Mouse (Mus musculus) yolk sac, embryonic 10.5 days (tissue): ENCODE measurements around the gene Chchd3.
A peak's percentile ranks its signal among the peaks of the same experiment; 100 is the strongest.

Experiments
- DNase-seq: peaks from one replicate; pipeline ENCODE4 v3.0.0-alpha.2; 2017; ENCODE audit warnings: low spot score

Gene Chchd3

DNA sequence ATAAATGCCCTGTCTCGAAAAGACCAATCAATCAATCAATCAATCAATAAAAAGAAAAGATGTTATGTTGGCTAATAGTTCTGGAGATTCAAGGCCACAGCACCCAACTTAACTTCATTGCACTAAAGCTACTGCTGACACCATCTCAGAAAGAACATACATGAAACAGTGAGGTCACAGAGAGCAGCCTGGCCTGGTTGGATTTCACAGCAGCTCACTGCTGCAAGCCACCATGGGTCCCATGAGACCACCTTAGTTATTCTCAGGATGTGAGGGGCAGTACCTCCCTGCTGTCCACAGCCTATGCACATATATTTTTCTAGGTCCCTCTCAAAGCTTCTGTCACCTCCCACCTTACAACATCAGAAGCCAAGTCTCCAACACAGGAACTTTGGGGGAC lies 57.1 kb downstream of the Chchd3 start:
- no peak for DNase-seq

- peak; percentile 17 for DNase-seq
These were observed 58.8 kb downstream of the Chchd3 start for GRCm38 (mm10) chr6:33001271-33001670.

GRCm38 (mm10) chr6:32996597-32996996 lies 63.5 kb downstream of the Chchd3 start:
- DNase-seq = no peak

GRCm38 (mm10) chr6:32993847-32994246 lies 66.2 kb downstream of the Chchd3 start:
- no peak for DNase-seq

- DNase-seq = peak; percentile 16
These were observed 69.9 kb downstream of the Chchd3 start for GRCm38 (mm10) chr6:32990061-32990633.

DNA sequence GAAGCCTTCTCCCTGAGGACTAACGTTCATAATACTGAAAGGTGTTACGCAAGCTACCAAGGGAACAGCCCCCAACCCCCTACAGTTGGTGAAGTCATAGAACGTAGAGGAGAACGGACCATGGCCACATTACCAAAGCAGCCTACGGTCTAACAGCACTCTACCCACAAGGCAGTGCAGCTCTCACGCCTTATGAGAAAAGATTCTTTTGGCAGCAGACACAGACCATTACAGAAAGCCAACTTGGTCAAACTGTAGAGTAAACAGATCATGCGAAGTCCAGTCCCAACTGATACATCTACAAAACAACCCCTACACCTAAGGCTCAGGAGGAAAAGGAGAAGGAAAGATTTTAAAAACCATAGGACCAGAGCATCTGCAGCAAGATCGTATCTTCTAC lies 71.5 kb downstream of the Chchd3 start:
- no peak for DNase-seq

GRCm38 (mm10) chr6:32983876-32984275 lies 76.2 kb downstream of the Chchd3 start:
- no peak for DNase-seq

GRCm38 (mm10) chr6:32981253-32981652 lies 78.8 kb downstream of the Chchd3 start:
- no peak for DNase-seq

DNA sequence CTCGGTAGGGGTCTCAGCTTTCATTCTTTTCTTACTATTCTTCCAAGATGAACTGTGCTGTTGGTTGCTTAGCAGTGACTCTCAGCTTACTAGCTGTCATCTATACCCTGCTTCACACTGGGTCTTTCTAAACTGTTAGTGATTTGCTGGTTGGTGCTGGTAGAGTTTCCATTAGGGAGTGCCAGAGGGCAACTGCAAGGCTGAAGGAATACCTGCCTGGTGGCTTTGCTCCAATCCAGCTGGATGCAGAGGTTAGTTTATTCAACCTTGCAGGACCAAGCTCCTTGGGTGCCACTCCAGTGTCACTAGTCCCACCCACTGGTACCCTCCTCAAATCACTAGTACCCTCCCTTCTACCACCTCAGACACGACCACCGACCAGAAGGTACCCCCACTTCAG lies 81.2 kb downstream of the Chchd3 start:
- no peak for DNase-seq

- no peak for DNase-seq
These were observed 88.1 kb downstream of the Chchd3 start for GRCm38 (mm10) chr6:32971926-32972325.

- no peak for DNase-seq
These were observed 91.1 kb downstream of the Chchd3 start for GRCm38 (mm10) chr6:32968971-32969370.

DNA sequence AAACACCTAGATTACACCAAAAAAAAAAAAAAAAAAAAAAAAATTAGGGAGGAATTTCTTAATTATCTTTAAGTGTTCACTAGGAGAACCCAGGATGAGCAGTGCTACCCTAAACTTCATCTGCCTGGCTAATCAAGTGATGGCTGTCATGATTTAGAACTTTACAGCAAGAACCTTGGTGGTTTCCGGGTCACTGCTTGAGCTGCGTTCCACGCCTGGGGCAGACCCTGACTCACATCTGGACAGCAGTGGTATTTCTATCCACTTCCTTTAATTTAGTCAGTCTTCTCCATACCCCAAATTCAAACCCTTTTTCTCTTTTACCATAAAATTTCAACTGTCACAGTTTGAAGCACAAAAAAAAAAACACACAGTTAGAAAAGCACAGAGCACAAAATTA lies 98.0 kb downstream of the Chchd3 start:
- no peak for DNase-seq

DNA sequence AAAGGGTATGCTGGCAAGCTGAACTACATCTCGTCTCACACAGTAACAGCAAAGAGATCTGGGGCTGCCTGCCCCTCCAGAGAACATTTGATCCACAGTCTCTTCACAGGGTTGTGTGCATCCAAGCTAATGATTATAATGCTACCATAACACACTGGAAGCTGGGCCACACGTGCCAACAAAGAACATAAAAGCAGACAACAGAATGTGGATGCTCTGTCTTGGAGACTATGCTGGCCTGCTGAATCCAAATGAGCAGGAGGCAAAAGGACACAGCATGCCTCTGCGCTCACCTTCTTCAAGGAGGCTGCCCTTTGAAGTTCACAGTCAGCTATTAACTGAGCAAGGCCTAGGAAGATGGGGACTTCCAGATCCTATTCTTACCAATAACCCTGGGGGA lies 98.6 kb downstream of the Chchd3 start:
- DNase-seq = no peak

DNA sequence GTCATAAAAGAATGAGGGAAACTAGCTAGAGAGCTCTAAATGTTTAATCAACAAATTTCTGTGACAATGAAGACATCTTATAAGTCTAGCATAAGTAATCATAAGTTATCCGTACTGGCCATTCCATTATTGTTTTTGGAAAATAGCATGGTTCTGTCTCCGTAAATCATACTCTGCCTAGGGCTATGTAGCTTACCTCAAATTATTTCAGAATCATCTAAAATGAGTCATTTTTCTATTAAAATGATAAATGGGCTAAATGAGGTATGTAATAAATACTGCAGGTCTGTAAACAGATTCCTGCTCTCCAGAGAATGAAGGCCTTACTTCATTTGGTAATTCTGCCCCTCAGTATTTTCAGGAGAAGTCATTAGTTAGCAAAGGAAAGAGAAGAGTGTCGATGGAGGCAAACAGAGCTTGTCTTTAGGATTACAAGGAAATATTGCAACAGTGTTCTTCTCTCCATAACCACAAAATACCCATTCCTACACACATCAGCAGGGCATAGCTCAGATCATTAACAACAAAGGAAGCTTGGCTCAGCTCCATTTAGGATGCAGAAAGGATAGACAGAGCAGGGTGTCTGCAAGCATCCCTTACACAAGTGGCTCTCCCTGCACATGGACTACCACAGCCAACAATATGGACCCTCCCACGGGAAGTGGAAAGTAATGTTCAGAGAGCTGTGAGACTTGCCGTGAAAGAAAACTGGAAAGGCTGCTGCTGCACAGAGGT lies 100.1 kb downstream of the Chchd3 start:
- DNase-seq = no peak

DNA sequence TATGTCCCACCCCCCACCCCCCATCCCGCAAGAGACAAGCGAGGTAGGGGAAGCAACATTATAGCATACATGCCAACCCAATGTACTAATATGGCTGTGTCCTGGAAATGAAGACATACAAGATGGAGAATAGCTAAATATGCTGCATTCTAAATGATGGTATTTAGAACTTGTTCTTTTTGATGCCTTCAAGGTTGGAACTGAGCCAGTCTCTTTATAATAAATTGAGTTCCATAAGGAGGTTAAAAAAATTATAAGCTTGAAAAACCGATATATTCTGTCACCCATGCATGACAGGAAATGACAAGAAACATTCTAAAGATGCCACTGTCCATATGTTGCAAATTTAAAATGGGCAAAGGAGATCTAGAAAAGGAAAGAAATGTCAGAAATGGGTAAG lies 104.6 kb downstream of the Chchd3 start:
- no peak for DNase-seq

GRCm38 (mm10) chr6:32950973-32951372 lies 109.1 kb downstream of the Chchd3 start:
- DNase-seq = no peak

DNA sequence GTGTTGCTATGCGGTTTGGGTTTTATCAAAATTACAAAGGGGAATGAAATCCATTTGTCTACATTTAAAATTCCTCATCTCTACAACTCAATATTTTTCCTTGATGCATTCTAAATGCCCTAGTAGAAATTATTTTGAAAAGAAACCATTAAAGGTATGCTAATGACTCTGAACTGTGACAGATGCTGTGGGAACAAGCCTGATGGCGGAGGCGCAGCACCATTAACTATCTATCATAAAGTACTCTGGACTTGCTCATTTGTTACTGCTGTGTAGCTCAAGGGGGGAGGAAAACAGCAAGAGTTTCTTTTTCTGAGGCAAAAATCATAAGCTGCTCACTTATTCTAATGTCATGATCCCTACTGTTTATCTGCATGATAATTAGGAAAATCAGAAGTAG lies 110.4 kb downstream of the Chchd3 start:
- no peak for DNase-seq

DNA sequence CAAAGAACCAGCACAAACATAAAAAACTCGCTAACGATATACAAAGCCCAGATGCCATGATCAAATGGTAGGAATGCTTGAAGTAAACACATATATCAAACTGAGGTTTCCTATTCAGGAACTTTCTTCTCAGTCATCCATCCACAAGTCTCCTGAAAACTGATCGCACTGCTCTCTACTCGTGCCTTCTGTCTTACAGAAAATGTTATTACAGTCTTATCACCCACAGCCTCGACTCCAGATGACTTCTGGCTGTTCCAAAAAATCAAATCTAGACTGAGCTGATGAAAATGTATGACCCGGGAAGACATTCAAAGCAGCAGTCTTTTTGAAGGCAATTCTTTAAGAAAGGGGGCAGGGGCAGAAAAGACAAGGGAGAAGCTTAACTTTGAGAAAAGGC lies 112.8 kb downstream of the Chchd3 start:
- DNase-seq = no peak

DNA sequence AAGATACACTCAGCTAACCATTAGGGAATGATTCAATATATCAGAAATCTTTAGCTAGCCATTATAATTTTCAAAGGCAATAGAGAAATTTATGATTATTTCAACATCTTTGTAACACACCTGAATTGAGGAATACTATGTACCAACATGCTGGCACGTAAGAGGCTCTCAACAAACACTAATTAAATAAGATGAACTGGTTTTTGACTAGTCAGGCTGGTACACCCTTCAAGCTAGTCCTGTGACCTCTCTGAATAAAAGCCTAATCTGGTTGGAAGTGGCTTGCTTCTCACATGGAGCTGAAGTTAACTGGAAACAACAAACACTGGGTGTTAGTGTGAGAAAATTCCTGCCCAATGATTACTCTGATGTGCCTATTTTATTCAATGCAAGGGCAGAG lies 115.1 kb downstream of the Chchd3 start:
- DNase-seq = no peak

DNA sequence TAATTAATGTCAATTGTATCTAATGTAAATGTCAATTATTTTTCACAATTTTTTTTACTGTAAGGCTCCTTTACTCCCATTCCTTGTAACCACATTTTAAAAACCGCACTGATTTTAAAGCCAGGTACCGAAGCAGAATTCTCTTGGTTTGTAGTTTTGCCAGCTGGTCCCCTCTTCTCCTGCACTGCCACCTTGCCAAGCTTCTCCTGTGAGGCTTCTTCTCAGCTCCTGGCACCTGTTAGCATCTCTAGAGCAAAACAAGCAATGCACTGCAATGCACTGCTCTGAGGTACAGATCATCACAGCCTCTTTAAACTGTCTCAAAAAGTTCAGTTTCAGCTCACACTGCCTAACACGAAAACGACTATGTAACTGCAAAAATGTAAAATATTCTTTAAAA lies 116.4 kb downstream of the Chchd3 start:
- DNase-seq = no peak

- DNase-seq = no peak
These were observed 119.8 kb downstream of the Chchd3 start for GRCm38 (mm10) chr6:32940299-32940698.

GRCm38 (mm10) chr6:32937643-32938042 lies 122.4 kb downstream of the Chchd3 start:
- no peak for DNase-seq

GRCm38 (mm10) chr6:32936794-32937193 lies 123.3 kb downstream of the Chchd3 start:
- no peak for DNase-seq

GRCm38 (mm10) chr6:32936365-32936764 lies 123.7 kb downstream of the Chchd3 start:
- no peak for DNase-seq
